Mouse (Mus musculus): ENCODE measurements at regions not wholly inside any gene's neighbourhood (a gene's known extent, or its start where the extent isn't known, plus 50 kb on each side); places are given as distances from the start of the nearest gene placed in this dataset.

DNA sequence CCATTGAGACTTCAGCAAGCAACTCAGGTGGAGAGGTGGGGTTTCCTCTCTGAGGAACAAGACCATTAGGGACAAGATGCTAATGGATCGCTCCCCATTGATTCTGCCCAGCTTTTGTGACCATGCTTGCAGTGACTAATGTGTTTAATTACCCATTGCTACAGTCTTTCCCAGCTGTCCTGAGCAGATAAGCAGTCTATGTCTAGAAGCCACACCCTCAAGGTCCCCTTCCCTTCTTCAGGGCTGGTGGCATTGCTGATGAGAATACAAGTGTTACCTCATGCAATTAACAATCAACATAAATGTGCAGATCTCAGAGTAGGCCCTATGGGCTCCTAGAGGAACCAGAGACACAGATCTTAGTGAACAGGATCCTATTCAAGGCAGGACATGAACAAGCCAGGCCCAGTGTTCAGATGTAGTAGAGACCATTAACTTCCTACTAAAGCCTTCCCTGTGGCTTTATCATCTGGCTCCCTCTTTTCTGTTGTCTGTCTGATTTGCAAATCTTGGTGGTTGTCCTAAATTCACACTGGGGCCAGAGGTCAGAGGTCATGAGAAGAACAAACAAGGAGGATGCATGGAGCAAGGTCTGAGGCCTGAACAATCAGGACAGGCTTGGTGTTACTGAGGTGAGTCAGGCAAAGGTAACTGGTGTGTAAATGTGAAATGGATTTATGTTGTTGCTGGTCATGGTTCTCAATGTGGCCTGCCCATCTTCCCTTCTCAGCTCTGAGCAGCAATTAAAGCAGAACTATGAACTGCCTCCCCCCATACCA, 56.8 kb downstream of the Odc1 start:
- peak in 1 of 2 experiments; percentile 5 for DNase-seq (ENCODE audit: low spot score in 2 of 2)

- DNase-seq (ENCODE audit: low spot score in 2 of 2), result no peak
These were observed 59.0 kb downstream of the Odc1 start for GRCm38 (mm10) chr12:17603576-17603975.

DNA sequence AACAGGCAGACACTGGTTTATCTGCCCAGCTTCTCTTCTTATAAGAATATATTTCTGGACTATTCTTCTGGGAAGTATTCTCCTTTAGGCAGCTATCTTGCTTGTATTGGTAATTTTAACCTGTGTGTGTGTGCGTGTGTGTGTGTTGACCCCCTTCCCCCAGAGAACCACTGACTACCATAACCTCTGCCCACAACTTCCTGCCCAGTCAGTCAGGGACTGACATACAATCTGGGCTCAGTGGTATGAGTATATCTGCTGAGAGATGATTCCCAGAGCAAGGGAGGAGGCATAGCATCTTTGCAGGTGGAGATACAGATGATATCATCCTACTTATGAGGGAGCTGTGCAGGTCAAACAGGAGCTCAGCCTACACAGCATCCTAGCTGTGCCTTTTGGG, 65.8 kb downstream of the Odc1 start:
- DNase-seq (ENCODE audit: low spot score in 2 of 2), result no peak

- DNase-seq (ENCODE audit: low spot score in 2 of 2), result no peak
These were observed 67.4 kb downstream of the Odc1 start for GRCm38 (mm10) chr12:17611988-17612387.

DNA sequence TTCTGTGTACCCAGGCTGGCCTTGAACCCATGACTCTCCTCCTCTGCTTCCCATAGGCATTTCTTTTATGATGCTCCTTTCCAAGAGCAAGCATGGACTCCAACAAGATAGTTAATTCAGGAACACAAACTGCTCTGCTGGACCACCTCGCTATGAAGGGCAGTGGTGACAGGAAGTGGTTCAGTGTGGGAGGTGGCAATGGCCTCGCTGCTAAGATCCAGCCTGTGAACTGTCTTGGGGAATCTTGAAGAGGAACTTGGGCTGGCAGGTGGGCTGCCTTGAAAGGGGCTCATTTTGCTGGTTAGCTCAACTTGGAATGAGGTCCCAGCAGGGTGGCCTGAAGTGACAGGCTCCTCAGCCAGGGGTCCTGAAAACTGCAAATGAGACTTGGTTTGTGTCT, 72.4 kb upstream of the Hpcal1 start:
- no peak for DNase-seq (ENCODE audit: low spot score in 2 of 2)

DNA sequence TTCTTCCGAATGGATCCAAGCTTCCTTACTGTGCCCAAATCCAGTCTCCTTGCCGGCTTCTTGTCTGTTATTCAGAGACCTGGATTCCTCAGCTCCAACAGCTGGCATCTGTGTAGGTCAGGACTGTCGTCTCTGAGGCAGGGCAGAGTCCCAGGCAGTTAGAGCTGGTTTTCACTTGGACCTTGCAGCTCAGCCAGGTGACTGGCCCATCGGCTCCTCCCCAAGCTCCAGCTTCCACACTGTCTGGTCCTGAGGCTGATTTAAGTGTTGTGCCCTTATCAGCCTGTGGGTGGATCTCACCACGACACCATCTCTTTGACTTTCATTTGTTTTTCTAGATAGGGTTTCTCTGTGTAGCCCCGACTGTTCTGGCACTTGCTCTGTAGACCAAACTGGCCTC, 70.4 kb upstream of the Hpcal1 start:
- no peak for DNase-seq (ENCODE audit: low spot score in 2 of 2)

DNA sequence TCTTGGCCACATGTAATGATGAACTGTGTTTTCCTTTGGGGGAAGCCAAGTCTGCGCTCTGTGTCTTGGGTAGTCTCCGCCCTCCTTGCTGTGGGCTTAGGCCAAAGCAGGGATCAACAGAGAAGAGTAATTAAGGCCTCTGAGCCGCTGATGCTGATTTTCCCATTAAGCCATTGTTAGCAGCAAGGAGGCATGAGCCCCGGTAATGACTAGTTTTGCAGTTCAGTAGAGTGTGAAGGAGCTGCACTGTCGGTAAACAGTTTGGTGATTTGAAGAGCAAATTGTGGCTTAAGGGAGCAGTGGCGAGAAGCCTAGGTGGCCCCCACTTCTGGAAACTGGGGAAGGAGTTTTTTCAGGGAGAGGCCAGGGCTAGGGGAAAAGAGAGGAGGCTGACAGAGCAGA, 69.2 kb upstream of the Hpcal1 start:
- no peak for DNase-seq (ENCODE audit: low spot score in 2 of 2)

DNA sequence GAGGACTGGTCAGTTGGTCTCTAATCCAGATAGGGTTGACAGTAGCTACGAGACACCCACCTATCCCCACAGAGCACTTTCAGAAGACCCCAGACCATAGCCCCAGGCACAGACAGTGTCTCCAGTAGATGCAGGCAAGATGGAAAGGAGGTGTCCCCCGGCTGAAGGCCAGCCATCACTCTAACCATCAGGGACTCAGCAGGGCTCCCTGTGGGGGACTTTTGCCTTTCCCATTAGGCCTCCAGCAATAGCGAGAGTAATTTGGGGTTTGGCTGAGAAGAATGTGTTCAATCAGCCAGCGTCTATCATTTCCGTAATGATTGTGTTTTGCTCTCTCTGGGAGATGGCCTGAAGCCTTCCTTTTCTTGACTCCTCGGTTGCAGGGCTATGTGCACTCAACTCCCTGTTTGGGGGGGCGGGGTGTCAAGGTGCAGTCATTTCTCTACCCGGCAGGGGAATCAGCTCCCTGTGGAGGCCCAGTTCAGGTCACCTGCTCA, 68.1 kb upstream of the Hpcal1 start:
- no peak for DNase-seq (ENCODE audit: low spot score in 2 of 2)

GRCm38 (mm10) chr12:17626043-17626442, 64.6 kb upstream of the Hpcal1 start:
- DNase-seq (ENCODE audit: low spot score in 2 of 2), result no peak

- no peak for DNase-seq (ENCODE audit: low spot score in 2 of 2)
These were observed 59.5 kb upstream of the Hpcal1 start for GRCm38 (mm10) chr12:17631161-17631560.

GRCm38 (mm10) chr12:17636146-17636545, 54.5 kb upstream of the Hpcal1 start:
- DNase-seq (ENCODE audit: low spot score in 2 of 2), result no peak

DNA sequence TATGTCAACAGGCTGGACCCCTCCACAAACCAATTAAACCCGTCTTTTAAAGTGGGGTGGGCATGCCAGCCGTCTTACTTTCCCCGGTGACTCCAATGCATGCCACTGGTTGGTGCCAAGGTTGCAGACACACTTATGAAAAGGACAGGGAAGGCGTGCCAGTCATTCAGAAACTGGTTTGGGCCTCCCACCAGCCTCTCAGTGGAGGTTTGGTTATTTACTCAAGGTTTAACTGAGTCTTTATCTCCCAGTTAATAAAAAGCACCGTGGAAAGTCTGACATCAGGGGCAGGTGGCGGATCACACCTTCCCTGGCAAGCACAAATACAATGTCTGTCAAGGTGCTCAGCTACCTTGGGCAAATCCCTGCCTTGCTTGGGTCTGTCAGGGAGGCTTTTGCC, 54.1 kb upstream of the Hpcal1 start:
- no peak for DNase-seq (ENCODE audit: low spot score in 2 of 2)
